In genomic region chr2:62373692-62374091, GRCm38 (mm10) we compare ENCODE assay signal across 27 mouse cellular contexts. TPM values are rescaled to one million over a fixed set of nuclear protein-coding genes. Genes with fewer than 3 reads are reported as not detected.
DNase-seq lines count a peak whose midpoint lies in the region; ATAC-seq and TF ChIP-seq lines count a peak whose summit lies in the region.
"Had no signal": no experiment of that assay in that cellular context is flagged by ENCODE, and none has a peak within 500 bp of the region (broad histone marks: within the 10 kb centered on the region; RNA-seq: fewer than 3 reads in every experiment).

No protein-coding gene starts in this region.

- ATAC-seq in forebrain, embryonic 14.5 days, result no peak
- ATAC-seq in forebrain, embryonic 15.5 days (replicated peaks), result no peak
- ATAC-seq in frontal cortex, adult (ENCODE audit: low TSS enrichment), result peak; percentile 82
- no peak for ATAC-seq in kidney, postnatal 0 days (replicated peaks; ENCODE audit: low FRiP score, low read depth)
- ATAC-seq: activated CD4-positive, CD25-positive, alpha-beta regulatory T cell, adult 4 months; CD4-positive, CD25-positive, alpha-beta regulatory T cell, adult 4 months; forebrain, embryonic 13.5 days; Patski had no signal

- no peak overlapping the region for H3K4me2 ChIP-seq in forebrain, embryonic 14.5 days (ENCODE audit: low read length)
- no peak overlapping the region for H3K4me2 ChIP-seq in forebrain, embryonic 15.5 days (replicated peaks)
- no peak overlapping the region for H3K4me2 ChIP-seq in kidney, postnatal 0 days (ENCODE audit: low read length)
- H3K4me2 ChIP-seq: embryonic facial prominence, embryonic 13.5 days; embryonic facial prominence, embryonic 15.5 days; forebrain, embryonic 13.5 days had no signal

- no peaks in the 10 kb centered on the region for H3K9me3 ChIP-seq in forebrain, embryonic 14.5 days (replicated peaks; ENCODE audit: control insufficient read depth, low read length)
- H3K9me3 ChIP-seq in forebrain, embryonic 15.5 days, result no peaks in the 10 kb centered on the region
- no peaks in the 10 kb centered on the region for H3K9me3 ChIP-seq in kidney, postnatal 0 days (replicated peaks; ENCODE audit: low read length)
- H3K9me3 ChIP-seq: embryonic facial prominence, embryonic 13.5 days; embryonic facial prominence, embryonic 15.5 days; forebrain, embryonic 10.5 days; forebrain, embryonic 13.5 days; G1E had no signal

- no peak overlapping the region for H3K27ac ChIP-seq in forebrain, embryonic 14.5 days (ENCODE audit: low read depth, low read length)
- H3K27ac ChIP-seq in forebrain, embryonic 15.5 days (replicated peaks), result no peak overlapping the region
- H3K27ac ChIP-seq in kidney, postnatal 0 days, result no peak overlapping the region
- H3K27ac ChIP-seq: embryonic facial prominence, embryonic 13.5 days; embryonic facial prominence, embryonic 15.5 days; forebrain, embryonic 10.5 days; forebrain, embryonic 13.5 days had no signal

- H3K9ac ChIP-seq in forebrain, embryonic 14.5 days (ENCODE audit: low read length), result no peak overlapping the region
- H3K9ac ChIP-seq in forebrain, embryonic 15.5 days (replicated peaks), result no peak overlapping the region
- no peak overlapping the region for H3K9ac ChIP-seq in kidney, postnatal 0 days (ENCODE audit: low read depth, low read length)
- H3K9ac ChIP-seq: embryonic facial prominence, embryonic 13.5 days; embryonic facial prominence, embryonic 15.5 days; forebrain, embryonic 13.5 days had no signal

- H3K4me3 ChIP-seq in forebrain, embryonic 14.5 days (ENCODE audit: low read depth, low read length), result no peak overlapping the region
- no peak overlapping the region for H3K4me3 ChIP-seq in forebrain, embryonic 15.5 days
- no peak overlapping the region for H3K4me3 ChIP-seq in kidney, postnatal 0 days (replicated peaks; ENCODE audit: low read depth, low read length)
- H3K4me3 ChIP-seq: embryonic facial prominence, embryonic 13.5 days; embryonic facial prominence, embryonic 15.5 days; erythroblast, embryonic 14.5 days; forebrain, embryonic 10.5 days; forebrain, embryonic 13.5 days had no signal

- WGBS in forebrain, embryonic 14.5 days, result 61% methylated on average over 11 of the region's 11 CpGs
- WGBS in forebrain, embryonic 15.5 days, result 52% methylated on average over 11 of the region's 11 CpGs
- WGBS in kidney, postnatal 0 days, result 47% methylated on average over 11 of the region's 11 CpGs

- no peaks in the 10 kb centered on the region for H3K36me3 ChIP-seq in forebrain, embryonic 14.5 days (ENCODE audit: control insufficient read depth, insufficient read depth, low read length)
- no peaks in the 10 kb centered on the region for H3K36me3 ChIP-seq in forebrain, embryonic 15.5 days
- H3K36me3 ChIP-seq in kidney, postnatal 0 days (ENCODE audit: insufficient read depth, low read length), result no peaks in the 10 kb centered on the region
- H3K36me3 ChIP-seq: embryonic facial prominence, embryonic 13.5 days; embryonic facial prominence, embryonic 15.5 days; forebrain, embryonic 10.5 days had no signal

- no peak for TF ChIP-seq CTCF in kidney, postnatal 0 days (IDR thresholded peaks at IDR 0.05; ENCODE audit: low read depth)

- DNase-seq in forebrain, embryonic 14.5 days (ENCODE audit: low spot score), result peak; percentile 20
- no peak for DNase-seq in frontal cortex, postnatal 25 days (ENCODE audit: low spot score in 2 of 2)
- DNase-seq in kidney, postnatal 0 days (ENCODE audit: low spot score), result peak; percentile 34
- no peak for DNase-seq in kidney, postnatal 10 days
- DNase-seq: adrenal gland, adult 8-10 months; adrenal gland, postnatal 14 days; adrenal gland, postnatal 36 days; B cell, adult 2 months; cerebellum, adult 11 months; cerebellum, adult 18-20 months; cerebellum, adult 8-10 months; cerebellum, adult 9-11 months; cerebellum, postnatal 14 days; cerebellum, postnatal 36 days; embryo, embryonic 11 days had no signal

- H3K27me3 ChIP-seq in forebrain, embryonic 14.5 days (replicated peaks; ENCODE audit: control insufficient read depth, insufficient read depth, low read length), result no peaks in the 10 kb centered on the region
- no peaks in the 10 kb centered on the region for H3K27me3 ChIP-seq in forebrain, embryonic 15.5 days
- H3K27me3 ChIP-seq in kidney, postnatal 0 days (ENCODE audit: insufficient read depth, low read length), result no peaks in the 10 kb centered on the region
- H3K27me3 ChIP-seq: CH12.LX; embryonic facial prominence, embryonic 13.5 days; embryonic facial prominence, embryonic 15.5 days; forebrain, embryonic 13.5 days; Patski had no signal

- H3K4me1 ChIP-seq in forebrain, embryonic 14.5 days (ENCODE audit: control insufficient read depth, insufficient read depth, low read length), result no peaks in the 10 kb centered on the region
- no peaks in the 10 kb centered on the region for H3K4me1 ChIP-seq in forebrain, embryonic 15.5 days
- H3K4me1 ChIP-seq in kidney, postnatal 0 days (replicated peaks; ENCODE audit: insufficient read depth, low read length), result no peaks in the 10 kb centered on the region
- H3K4me1 ChIP-seq: embryonic facial prominence, embryonic 13.5 days; embryonic facial prominence, embryonic 15.5 days; forebrain, embryonic 10.5 days; forebrain, embryonic 13.5 days had no signal

RNA-seq across cellular contexts. Expression of gene Dpp4, which starts 38.3 kb away (rescaled TPM):
- polyA plus RNA-seq in forebrain, embryonic 14.5 days (2014; fragmentation: Nextera tagmentation; extraction: Ambion mirVana), result 1.6 and 1.7 TPM in 2 replicates
- polyA plus RNA-seq in forebrain, embryonic 15.5 days (2015; fragmentation: Nextera tagmentation; extraction: Ambion mirVana), result 1.5 and 1.6 TPM in 2 replicates
- polyA plus RNA-seq in kidney, postnatal 0 days (2015; fragmentation: Nextera tagmentation; extraction: Ambion mirVana), result 87.8 and 97.9 TPM in 2 replicates
- polyA plus RNA-seq: erythroblast, embryonic 14.5 days had no signal

Comparison
In these comparisons a context has a peak if more than half of its experiments do, and no peak if none do; other contexts are left out.
1. DNase-seq: peak in forebrain, embryonic 14.5 days (single experiment) and kidney, postnatal 0 days (single experiment); none in frontal cortex, postnatal 25 days (0 of 2) and kidney, postnatal 10 days (single experiment).
2. RNA of gene Dpp4, which starts 38.3 kb away (polyA plus RNA-seq): 87.8 to 97.9 TPM in kidney, postnatal 0 days; 1.6 to 1.7 TPM in forebrain, embryonic 14.5 days and 1.5 to 1.6 TPM in forebrain, embryonic 15.5 days; every median in the first group is over 10 times any median in the second.